Mouse (Mus musculus): ENCODE measurements around the gene Tnnt2.
A peak's percentile ranks its signal among the peaks of the same experiment; 100 is the strongest.

Gene Tnnt2

GRCm38 (mm10) chr1:135818481-135819086 is 17.6 kb upstream of the Tnnt2 start, which contains the start of gene Lad1:
Lad1 (plus strand) TSS chr1:135818598.
- DNase-seq: no peak

DNA sequence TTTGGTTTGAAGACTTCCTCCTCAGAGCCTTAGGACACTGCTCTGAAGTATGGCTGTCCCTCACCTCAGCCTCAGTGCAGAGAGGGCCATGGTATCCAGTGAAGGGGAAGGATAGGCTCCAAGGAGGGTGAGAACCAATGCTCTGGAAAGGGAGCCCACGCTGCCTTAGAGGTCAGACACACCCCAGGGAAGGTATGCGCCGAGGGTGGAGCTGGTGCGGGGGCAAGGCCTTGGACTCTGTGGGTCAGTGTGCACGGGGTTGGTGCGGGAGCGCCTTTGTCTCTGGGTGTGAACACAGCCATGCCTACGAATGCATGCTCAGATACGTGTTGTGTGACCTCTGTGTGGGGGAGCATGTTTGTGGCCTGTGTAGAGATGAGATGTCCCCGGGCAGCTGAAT is 16.1 kb upstream of the Tnnt2 start:
- DNase-seq: no peak

DNA sequence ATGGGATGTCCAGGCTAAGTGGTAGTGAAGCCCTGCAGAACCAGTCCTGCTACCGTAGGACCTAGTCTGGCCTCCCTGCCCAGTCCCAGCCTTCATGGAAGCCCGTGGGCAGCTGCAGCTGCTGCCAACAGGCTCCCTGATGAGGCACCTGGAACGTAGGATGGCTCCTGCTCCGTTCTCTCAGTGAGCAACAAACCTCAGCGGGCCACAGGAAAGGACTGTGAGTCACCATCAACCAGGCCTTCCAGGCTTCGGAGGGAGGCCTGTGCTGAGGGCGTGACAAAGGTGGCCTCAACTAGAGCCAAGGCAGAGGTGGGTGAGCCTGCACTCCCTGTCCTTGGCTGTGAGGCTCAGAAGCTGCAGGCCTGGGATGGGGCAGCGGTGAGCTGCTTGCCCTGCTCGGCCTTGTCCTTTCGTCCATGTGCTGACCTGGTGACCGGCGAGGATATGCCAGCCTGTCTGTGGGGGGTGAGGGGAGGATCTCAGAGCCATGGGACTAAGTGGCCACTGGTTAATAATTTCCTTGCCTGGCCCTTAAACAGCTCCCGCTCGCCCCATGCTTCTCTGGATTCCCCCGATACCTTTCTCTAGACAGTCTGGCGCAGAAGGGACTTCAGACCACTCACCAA is 15.3 kb upstream of the Tnnt2 start:
- DNase-seq: no peak

DNA sequence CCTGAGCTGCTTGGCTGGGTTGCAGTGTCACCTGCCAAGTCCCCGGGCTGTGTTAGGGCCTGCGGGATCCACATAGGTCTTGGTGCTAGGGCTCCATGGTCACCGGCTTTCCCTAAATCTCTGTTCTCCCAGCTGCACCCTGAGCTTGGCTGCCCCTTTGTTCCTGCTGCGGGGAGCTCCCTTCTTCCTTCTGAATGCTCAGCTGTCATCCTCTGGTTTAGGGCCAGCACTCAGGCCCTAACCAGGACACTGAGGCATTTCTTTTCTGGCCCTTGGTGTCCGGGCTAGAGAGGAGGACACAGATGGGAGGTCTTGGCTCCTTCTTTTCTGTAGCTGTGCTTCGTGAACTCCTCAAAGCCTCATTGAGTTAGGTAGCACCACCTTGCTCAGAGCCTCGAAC is 14.4 kb upstream of the Tnnt2 start:
- no peak for DNase-seq

DNA sequence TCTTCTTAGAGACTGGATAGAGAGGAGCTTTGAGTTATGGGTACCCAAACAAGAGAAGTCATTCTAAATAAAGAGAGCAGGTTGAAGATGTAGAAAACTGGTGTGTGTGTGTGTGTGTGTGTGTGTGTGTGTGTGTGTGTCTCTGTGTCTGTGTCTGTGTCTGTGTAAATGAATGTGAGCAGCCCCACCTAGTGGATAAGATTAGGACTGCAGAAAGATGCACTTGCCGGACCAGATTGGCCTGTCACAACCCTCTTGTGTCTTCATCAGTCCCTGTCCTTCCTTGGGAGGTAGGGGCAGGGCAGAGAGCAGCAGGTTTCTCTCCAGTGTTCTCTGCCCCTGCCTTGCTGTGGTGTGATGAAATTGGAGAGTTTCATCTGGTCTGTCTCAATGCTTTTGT is 7.2 kb upstream of the Tnnt2 start:
- no peak for DNase-seq

DNA sequence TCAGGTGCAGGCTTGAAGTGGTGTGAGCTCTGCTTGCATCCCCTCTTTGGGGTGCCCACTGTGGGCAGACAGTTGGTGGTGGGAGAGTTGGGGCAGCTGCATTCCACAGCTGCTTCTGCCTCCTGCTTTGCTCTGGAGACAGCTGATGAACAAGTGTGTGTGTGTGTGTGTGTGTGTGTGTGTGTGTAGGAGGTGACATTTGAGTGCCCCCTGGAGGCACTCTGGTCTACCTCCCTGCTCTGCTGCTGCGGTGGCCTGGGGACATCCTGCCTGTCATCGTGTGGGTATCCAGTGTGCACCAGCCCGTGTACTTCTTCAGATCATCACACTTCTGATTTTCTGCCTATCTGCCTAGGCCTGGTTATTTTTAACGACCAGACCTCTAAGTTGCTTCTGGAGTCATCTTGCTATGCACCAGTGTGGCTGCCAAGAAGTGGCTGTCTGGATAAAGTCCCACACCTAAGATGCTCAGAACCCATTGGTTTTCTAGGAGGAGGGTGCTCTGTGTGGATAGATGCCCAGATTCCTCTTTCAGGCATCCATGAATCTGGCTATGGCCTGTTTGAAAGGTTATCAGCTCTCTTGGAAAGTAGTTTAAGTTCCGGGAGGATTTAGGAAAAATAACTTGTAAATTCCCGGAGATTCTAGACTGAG is 1.8 kb upstream of the Tnnt2 start:
- no peak for DNase-seq

DNA sequence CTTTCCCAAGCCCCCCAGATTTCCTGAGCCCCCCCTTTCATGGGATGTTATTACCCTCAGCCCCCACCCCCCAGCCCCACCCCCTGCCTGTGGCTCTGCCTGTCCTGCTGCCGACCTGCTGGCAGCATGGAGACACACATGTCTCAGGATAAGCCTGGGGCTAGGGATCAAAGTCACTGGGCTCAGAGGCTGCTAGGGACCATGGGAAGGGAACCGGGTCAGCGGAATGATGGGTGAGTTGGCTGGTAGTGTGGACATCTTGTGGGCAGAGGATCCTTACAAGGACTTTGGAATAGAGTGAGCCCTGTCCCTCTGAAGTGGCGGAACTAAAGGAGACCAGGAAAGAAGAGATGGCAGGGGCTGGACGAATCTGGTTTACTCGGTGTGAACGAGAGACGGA is 1.2 kb upstream of the Tnnt2 start:
- no peak for DNase-seq

- no peak for DNase-seq
Measured at GRCm38 (mm10) chr1:135838626-135839025, 2.5 kb downstream of the Tnnt2 start.

GRCm38 (mm10) chr1:135839065-135839464 is 2.9 kb downstream of the Tnnt2 start:
- DNase-seq: no peak

DNA sequence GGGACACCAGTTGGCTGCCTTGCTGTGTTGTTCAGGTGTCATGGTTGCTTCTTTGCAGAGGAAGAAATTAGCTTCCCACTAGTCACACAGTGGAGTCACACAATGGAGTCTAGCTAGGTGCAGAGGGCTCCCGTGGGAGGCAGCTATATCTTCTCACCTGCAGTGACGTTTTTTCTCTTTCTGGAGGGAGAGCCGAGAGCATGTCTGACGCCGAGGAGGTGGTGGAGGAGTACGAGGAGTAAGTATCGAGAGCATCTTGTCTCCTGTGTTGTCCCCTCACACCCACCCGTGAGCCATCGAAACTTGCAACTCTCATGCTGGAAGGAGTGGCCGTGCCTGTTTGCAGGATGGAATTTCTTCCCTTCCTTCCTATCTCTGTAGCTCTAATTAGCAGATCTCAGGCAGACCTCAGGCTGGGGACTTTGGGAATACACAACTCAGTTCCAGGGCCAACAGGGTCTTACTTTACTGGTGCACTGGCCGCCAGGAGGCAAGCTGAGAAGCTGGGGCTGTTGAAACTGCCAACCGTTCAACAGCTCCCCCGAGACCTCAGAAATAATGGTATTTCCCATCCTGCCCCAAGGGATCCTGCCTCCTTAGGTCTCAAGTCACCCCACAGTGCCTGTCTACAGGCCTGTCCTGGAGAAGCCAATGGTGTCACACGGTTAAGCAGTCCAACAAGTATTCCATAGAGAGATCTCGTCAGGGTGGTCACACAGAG is 4.7 kb downstream of the Tnnt2 start:
- DNase-seq: no peak

DNA sequence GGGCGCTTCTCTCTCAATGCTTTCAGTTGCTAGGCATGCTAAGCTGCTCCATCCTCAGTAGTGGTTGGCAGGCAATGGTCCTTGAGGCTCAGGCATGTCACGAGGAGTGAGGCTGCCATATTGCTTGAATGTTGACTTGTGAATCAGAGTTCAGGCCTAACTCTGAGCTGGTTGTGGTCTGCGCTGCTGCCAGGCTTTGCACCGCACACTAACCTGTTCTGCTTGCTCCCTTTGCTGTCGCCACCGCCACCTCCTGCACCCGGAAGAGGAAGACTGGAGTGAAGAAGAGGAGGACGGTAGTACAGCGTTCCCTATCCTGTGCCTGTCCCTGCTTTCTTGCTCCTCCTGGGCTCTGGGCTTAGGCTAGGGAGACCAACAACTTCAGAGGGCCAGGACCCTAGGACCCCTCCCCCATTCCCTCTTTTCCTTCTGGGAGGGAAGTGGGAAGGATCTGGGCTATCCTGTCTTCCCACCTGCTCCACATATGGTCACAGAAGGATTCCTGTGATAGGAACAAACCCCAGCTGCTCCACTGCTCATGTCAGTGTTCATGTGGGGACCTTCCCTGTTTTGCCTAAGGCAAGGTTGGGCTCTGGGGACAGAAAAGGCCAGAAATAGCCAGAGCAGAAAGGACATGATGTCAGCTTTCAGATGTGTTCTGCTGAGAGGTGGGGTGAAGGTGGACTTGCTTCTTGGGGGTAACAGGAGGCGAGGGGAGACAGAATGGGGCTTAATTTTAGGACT is 7.5 kb downstream of the Tnnt2 start:
- DNase-seq: no peak

- no peak for DNase-seq
Measured at GRCm38 (mm10) chr1:135844481-135844880, 8.3 kb downstream of the Tnnt2 start.

- DNase-seq: no peak
Measured at GRCm38 (mm10) chr1:135846632-135847031, 10.5 kb downstream of the Tnnt2 start.

- peak in 1 of 2 experiments; percentile 28 for DNase-seq
Measured at GRCm38 (mm10) chr1:135847139-135847562, 11.0 kb downstream of the Tnnt2 start.

GRCm38 (mm10) chr1:135847611-135848351 is 11.6 kb downstream of the Tnnt2 start:
- DNase-seq: no peak

DNA sequence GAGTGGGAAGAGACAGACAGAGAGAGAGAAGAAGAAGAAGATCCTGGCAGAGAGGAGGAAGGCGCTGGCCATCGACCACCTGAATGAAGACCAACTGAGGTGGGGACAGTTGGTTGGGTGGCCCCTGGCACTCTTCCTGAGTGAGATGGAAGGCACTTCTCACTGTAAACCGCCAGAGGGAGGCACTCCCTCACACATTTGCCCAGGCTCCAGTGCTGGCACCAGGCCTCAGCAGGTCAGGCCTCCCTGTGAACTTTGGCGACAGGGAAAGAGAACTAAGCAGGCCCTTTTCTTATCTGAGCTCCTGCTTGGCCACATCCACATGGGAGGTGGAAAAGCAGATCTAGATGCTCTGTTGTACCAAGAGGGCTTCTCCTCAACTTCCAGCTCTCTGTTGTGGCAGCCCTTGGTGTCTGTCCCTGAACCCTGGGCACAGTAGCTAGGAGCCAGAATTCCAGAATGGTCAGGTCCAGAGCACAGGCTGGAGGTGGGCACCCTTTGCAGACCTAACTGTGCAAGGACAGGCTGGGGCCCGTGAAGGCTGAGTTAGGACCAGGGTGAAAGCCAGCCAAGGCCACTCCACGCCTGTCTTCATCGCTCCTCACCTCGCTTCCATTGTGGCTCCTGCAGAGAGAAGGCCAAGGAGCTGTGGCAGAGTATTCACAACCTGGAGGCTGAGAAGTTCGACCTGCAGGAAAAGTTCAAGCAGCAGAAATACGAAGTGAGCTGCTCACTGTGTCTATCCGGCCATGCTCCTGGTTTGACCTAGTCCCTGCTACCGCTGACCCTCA is 14.8 kb downstream of the Tnnt2 start:
- no peak for DNase-seq

- no peak for DNase-seq
Measured at GRCm38 (mm10) chr1:135852044-135852756, 16.0 kb downstream of the Tnnt2 start.

DNA sequence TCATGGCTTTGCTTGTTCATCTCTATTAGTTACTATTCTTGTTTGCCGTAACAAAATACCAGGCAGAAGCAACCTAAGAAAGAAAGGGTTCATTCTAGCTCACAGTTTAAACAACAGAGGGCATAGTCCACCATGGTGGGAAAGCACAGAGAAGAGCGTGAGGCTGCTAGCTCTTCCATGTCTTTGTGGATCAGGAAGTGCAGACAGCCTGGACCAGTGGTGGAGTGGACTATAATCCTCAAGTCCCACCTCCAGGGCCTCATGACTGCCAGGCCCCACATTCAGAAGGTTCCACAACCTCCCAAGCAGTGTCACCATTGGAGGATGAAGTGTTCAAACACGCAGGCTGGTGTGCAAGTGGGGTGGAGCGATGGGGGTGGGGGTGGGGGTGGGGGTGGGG is 17.0 kb downstream of the Tnnt2 start:
- no peak for DNase-seq

- no peak for DNase-seq
Measured at GRCm38 (mm10) chr1:135854591-135855343, 18.6 kb downstream of the Tnnt2 start.

GRCm38 (mm10) chr1:135855344-135855687 is 19.2 kb downstream of the Tnnt2 start:
- DNase-seq: no peak

All from spleen, adult 18-20 months (tissue).